Mouse (Mus musculus): ENCODE measurements around the gene Rnf123.

Gene Rnf123

DNA sequence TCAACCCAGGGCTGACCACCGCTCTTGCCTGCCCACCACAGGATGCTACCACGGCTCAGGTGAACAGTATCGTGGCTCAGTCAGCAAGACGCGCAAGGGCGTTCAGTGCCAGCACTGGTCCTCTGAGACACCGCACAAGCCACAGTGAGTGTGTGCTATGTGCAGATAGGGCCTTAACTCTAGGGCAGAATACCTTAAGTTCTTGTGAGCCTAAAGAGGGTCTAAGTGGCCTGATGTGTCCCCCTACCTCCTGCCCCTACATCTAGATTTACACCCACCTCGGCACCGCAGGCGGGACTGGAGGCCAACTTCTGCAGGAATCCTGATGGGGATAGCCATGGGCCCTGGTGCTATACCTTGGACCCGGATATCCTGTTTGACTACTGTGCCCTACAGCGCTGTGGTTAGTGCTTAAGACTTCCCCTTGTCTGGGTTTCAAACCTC, at the start of gene Rnf123:
TSS of gene Rnf123 (minus strand) at position 359 of the 444 bp plus-strand sequence.
- DNase-seq = no peak

DNA sequence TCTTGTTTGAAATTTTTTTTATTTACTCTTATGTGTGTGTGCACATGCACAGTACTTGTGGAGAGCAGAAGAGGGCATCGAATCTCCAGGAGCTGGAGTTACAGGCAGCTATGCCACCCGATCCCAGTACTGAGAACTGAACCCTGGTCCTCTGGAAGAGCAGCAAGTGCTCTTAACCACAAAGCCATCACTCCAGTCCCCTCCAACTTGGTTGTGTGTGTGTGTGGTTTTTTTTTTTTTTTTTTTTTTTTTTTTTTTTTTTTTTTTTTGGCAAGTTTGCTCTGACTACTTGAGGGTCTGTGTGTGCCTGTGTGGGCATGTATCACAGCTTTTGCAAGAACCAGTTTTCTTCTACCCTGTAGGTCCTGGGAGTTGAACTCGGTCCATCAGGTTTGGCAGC, 49.2 kb upstream of the Rnf123 start:
- DNase-seq = no peak

DNA sequence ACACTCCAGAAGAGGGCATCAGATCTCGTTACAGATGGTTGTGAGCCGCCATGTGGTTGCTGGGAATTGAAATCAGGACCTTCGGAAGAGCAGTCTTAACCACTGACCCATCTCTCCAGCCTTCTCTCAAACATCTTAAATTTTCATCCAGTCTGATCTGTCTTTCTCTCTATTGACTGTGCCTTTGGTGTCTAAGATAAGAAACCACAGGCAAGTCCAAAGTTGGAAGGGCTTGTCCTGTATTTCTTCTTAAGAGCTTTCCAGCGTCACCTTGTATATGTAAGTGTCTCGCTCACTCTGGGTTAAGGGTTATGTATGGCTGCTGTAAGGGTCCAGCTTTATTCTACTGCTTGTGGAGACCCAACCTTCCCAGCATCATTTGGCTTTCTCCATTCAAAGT, 48.4 kb upstream of the Rnf123 start:
- no peak for DNase-seq

DNA sequence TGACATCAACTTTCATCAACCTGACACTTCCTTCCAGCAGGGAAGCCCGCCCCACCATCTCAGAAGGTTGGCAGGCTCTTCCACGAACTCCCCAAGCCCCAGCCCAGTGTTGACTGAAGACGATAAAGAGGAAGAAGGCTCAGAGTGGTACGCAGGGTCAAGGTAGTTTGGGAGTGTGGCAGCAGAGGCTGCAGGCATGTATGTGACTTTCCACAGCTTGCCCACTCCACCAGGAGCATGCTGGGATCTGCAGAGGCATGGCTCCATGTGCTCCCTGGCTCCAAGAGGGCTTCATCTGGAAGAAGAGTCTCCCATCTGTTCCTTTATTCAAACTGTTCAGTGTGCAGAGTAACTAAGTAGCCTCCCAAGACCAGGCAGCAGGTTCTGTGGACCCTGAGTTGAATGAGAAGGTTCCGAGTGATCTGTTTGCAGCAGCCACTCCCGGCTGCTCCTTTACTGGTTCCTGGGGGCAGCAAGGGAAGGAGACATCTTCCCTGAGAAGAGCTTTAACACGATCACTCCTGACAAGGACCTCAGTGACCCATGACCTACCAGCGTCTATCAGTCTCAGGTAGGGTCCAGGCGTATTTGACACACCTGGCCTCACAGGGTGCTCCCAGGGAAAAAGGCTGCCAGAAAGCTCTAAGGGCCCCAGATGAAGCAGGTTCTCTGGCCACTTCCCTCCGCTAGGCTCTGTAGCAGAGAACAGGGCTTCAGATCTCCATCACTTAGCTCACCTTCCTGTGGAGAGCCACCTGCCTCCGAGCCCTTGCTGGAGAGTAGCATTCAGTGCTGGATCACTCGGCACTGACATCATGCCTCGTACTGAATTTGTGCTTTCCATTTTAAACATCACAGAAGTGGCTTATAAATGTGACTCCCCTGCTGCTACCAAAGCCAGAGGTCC, 46.1 kb upstream of the Rnf123 start:
- DNase-seq = no peak

DNA sequence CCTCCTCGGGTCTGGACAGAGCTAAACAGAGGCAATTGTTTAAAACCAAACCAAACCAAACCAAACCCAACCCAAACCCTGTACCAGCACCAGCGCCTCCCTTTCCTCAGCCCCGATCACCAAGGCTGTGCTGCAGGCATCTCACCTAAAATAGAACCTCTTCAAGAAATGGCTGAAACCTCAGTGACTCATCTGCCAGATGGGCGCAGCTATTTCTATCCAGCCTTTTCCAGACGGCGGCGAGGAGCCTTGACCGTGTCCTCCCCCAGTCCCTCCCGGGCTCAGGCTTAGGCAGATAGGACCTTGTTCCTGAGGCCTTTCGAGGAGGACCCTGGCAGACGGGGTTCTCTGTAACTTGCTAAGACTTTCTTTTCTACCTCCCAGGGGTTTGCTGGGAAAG, 45.1 kb upstream of the Rnf123 start:
- DNase-seq = no peak

DNA sequence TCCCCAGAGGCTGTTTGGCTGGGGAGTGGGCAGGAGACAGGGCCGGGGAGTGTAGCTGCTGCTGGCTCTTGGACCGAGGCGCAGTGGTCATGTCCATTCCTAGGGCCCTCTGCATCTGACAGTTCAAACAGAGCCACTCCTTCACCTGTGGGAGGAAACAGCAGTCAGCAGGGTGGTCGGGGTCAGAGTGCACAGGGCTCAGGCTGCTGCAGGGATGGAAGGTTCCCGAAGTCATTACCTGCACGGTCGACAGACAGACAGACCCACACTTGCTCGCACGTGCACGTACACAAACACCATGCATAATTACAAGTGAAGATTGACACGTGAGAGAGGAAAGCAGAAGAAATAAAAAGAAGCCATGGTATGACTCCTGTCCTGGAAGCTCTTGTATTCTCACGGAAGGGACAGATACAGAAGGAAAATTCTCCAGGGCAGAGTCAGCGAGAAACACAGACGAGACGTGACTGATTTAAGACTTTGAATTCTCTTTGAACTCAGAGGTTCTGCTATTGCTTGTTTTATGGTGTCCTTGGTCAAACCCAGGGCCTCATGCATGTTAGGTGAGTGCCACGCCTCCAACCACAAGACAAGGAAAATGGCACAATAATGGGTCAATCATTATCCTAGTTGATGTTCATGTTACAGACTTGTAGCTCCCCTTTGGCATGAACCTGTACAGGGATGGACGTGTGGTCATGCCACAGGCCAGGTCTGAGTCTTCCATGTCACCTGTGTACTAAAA, 43.5 kb upstream of the Rnf123 start:
- no peak for DNase-seq

DNA sequence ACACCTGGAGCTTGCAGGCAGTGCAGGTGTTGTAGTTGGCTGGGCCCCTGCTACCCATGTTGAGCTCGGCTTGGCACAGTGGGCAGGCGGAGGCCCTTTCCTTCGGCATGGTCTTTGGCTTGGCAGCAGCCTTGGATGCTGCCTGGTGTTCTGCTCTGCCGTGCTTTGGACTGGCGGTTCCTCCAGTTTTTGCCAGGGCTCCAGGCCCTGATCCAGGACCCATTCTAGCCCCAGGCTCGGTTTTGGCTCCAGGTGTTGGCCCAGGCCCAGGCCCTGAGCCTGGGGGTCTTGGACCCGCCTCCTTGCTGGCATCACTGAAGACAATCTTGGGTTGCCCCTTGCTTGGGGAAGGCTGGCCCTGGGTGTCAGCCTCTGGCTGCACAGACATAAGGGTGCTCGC, 42.6 kb upstream of the Rnf123 start:
- DNase-seq = no peak

DNA sequence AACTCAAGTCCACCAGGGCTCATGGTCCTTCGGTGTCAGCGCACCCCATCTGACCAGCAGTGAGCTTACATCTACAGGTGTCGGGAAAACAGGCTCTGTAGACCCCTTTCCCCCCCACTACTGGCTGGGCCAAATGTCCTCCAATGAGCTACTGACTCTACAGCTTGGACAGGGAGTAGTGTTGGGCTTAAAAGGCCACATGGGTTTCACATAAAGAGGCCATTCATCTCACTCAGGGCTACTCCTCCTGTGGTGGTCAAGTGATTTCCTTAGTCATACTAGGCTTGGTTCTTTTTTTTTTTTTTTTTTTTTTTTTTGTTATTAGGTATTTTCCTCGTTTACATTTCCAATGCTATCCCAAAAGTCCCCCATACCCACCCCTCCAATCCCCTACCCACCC, 40.8 kb upstream of the Rnf123 start:
- DNase-seq = no peak

DNA sequence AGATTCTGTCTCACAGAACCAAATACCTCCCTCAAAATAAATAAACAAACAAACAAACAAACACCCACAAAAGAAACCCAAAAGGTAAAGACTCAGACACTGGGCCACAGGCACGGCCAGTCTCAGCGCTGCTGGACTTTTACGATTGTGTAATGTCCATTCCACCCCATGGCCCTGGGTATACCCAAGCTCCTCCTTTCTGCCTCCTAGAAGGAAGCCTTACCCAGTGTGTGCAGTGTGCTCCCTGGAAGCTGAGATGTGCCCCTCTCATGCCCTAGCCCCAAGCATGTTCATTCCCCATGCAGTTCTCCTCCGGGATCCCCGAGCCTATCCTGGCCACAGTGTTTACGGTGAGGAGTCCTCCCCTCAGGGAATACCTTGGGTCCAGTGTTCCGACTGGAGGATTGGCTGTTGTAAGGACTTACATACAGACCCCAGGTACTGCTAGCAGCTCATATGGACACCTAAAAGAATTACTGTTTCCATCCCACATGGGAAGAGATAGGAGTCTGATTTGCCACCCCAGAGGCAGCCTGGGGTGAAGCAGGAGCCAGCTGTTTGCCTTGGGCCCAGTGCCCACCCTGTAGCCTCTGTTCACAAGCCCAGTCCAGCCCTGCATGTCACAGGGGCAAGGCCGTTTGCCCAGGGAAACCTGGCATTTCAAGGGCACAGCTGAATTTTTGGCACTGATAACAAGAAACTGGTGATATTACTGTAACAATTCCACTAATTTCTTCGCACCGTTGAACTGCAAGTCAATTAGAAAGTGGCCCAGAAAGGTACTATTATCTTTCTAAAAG, 38.2 kb upstream of the Rnf123 start:
- DNase-seq = no peak

DNA sequence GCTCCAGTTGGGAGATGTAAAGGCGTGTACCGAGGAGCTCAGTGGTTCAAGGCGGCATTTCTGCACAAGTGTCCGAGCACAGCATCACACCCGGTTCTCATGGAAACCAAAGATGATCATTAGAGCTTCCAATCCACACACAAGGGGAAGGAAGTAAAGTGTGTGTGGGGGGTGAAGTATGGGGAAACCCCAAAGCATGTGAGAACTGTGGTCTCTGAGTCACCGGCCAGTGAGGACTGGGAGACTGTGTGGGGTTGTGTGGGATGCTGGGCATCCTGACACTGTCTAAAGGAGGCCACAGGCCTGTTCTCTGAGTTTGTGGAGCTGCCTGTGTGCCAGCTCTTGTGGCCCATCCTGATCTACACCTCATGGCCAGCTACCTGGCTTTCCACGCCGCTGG, 37.5 kb upstream of the Rnf123 start:
- no peak for DNase-seq

DNA sequence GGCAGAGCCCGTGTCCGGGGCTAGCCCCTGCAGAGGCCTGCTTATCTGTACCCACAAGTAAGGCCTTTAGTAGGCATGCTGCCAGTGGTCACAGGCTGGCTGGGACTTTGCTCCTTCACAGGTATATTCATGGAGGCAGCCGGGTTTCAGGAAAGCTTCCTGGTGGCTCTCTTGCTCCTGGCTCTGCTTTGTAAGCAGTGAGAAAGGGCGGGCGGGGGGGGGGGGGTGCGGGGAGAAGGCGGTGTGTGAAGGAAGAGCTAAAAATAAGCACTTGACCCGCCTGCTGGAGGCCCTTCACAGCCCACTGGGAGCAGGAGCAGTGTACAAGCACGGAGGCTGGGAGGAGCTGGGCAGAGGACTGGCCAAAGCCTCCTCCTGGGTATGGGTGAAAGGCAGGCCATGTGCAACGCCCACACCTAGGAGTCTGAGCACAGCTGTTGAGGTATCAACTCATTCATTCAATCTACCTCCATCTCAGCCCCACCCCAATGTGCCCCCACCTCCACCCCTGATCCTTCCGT, 36.8 kb upstream of the Rnf123 start:
- no peak for DNase-seq

DNA sequence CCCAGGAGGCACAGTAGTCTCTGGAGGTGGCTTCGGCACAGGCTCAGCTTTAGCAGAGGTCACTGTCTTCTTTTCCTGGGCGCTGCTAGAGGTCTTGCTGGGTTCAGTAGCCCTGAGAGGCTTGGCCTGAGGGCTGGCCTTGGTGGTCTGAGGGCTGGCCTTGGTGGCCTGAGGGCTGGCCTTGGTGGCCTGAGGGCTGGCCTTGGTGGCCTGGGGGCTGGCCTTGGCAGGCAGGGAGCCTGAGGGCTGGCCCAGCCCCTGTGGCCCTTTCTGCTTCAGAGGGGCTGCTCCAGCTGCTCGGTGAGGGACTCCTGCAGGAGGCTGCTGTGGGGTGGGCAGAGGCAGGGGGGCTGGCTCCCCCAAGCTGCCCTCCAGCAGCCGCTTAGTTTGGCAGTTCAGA, 34.0 kb upstream of the Rnf123 start:
- DNase-seq = no peak

DNA sequence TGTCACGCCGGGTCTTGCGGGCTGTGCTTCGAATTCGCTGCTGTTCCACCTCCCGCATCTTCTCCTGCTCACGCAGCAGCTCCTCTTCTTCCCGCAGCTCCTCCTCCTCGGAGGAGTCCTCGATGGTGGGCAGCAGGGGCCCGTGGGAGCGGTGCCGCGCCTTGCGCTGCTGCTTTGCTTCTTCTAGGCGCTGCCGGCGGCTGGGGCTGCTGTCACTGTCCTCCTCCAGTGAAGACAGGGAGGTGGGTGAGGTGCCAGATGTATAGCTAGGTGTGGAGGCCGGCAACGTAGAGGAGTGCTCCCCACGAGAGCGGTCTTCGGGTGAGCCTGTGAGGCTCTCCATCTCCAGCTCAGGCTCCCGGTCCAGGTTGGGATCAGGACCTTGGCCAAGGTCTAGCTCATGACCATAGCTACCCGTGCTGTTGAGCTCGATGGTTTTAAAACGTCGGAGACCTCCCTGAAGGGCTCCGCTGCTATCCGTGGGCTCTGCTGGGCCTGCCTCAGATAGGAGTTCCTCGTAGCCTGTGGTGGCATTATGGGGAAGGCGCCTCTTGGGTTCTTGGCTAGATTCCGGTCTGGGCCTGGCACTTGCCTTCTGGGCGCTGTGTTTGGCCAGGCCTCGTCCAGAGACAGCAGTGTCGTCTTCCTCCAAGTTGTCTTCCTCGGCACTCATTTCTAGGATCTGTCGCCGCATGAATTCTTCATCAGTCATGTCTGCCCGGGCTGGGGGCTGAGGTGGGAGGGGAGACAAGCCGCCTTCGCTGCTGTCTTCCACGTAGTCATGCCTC, 32.3 kb upstream of the Rnf123 start:
- DNase-seq = no peak

DNA sequence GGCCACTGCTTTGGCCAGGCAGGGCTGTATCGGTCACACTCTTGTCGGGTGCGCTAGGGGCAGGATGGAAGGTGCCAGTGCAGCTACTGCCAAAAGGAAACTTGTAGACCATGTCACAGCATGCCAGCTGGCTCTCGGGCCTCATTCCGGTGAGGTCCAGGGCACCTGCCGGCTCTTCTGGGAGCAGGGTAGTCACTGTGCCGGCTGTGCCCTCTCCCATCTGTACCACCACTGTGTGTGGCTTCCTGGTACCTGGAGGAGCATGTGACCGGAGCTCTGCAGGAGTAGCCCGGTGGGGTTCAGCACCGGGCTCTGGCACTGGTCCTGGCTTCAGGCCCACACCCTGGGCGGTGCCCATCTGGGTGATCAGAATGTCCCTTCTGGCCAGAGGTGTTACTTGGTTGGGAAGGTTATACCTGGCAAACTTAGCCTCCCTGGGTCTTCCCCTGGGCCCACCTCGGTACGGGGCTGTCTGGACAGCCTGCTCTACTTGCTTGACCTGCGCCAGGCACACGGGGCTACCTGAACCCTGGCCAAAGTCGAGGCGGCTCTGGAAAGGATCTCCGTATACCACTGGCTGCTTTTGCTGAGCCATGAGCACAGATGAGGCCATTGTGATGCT, 29.7 kb upstream of the Rnf123 start:
- no peak for DNase-seq

DNA sequence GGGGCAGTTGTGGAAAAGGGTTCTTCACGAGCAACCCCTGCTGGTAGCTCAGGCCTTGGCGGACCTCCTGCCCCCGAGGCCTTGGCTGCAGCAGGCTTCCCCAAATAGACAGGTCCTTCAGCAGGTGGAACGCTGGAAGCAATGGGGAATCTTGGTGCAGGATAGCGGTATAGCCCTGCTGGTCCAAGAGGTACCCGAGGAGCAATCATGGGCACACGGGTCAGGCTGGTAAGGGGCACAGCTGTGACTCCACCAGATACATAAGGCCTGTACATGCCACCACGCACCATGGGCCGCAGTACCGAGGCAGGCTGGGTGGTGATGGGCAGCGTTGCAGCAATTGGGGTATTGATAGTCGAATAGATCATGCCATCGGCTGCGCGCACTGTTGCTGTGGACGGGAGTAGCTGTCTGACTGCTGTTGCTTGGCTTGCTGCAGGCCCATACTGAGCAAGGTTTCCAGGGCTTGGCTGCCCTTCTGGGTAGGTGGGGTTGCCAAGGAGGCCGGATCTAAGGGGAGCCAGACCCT, 28.5 kb upstream of the Rnf123 start:
- DNase-seq = no peak

DNA sequence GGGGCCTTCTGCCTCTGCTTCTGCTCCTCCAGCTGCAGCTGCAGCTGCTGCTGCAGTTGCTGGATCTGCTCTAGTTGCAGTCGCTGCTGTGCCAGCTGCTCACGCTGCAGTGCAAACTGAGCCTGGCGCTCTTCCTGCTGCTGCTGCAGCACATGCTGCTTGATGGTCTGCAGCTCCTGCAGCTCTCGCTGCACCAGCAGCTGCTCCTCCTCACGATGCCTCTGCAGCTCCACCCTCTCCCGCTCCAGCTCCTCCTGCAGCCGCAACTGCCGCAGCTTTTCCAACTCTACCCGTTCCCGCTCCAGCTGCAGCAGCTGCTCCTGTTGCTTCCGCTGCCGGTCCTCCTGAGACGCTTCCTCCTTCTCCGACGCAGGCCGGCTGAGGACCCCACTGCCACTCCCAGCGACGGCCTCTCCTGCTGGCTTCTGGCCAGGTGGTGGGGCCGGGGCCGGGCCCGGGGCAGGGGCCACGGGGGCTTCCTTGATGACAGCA, 28.0 kb upstream of the Rnf123 start:
- no peak for DNase-seq

DNA sequence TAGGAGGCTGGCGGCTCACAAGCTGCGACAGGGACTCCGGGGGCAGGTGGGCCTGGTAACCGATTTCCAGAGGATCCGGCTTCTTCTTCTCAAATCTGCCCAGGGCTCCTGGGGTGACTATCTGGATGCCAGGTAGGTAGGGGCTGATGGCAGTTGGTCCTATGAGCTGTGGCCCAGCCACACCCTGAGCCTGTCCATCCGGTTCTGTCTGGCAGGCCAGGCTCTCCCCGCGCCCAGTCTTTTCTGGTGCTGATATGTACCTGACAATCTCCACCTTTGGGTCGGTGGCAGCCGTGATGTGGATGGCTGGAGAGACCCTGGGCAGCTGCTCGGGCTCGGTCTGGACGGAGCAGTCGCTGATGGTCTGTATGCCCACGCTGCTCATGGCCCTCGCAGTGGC, 27.0 kb upstream of the Rnf123 start:
- DNase-seq = no peak

DNA sequence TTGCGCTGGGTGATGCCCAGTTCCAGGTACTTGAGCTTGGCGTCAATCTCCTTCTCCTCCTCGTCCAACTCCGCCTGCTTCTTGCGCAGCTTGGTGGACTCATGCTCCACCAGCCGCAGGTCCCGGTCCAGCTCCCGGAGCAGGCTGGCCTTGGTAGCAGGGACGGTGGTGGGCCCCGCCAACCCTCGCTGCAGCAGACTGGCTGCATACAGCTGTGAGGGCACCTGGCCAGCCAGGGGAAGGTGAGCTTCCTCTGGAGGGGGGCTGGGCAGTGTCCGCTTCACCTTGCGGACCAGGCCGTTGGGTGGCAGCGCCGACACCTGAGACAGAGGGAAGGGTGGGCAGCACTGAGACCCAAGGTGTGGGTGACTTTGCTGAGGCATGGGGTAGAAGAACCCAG, 24.7 kb upstream of the Rnf123 start:
- DNase-seq = no peak

DNA sequence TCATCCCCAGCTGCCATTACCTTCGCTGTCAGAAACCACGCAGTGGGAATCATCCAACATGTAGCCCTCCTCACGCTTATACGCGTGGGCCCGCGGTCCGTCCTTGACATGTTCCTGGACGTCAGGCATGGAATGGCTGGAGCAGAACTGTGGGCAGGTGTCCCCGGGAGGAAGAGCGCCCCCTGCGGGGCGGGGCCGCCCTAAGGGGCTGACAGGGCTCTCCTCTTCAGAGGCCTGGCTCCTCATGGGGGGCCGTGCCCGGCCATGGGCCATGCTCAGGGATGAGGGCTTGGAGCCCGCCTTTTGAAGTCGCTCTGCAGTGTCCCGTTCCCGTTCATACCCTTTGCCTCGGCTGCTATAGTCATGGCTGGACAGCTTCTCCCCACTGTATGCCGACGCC, 22.9 kb upstream of the Rnf123 start:
- no peak for DNase-seq

DNA sequence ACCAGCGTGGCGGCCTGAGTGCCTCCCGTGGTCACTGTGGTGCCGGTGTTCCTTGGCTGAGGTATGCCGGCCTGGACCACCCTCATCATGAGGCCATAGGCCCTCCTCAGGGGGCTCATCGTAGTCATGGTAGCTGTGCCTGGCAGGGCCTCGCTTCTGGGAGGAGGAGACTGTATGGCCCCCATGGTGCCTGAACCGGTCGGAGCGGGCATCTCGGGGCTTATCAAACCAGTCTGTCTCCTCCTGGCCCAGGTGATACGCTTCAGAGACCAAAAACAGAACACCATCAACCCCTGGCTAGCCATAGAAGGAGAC, 22.4 kb upstream of the Rnf123 start:
- no peak for DNase-seq

DNA sequence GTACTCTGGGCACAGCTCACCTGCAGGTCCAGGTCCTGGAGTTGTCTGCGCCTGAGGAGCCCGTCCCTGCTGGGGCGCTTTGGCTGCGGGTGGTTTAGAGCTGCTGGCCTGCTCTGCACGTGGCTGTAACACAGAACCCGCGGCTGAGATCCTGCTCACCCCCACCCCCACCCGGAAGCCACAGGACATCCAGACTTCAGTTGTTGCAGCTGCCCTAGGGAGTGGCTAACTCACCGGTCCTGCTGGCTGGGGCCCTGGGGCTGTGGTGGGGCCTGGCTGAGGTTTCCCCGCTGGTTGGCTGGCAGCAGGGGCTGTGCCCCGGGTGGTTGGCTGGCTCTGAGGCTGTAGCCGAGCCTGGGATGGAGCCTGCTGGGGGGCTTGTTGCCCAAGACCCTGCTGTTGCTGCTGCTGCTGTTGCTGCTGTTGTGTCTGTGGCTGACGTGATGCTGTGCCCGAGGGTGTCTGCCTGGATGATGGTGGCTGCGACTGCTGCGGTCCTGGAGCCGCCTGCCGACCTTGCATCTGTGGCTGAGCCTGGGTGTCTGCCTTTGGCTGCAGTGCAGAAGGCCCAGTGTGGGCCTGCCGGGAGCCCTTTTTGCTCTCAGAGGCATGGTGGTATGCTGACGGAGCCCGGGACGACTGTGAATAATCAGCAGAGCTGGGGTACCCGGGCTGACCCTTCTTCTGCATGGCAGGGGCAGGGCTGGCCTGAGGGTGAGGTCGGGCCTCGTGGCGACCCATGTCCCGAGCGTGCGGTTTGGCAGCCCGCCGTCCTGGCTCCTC, 21.8 kb upstream of the Rnf123 start:
- DNase-seq = no peak
